Mouse (Mus musculus) erythroblast, embryonic 14.5 days (primary cell): ENCODE data around the gene Plaur.

Experiments
- GATA1 ChIP-seq: IDR thresholded peaks from 2 replicates; pipeline ENCODE4 v1.6.1; 2012; ENCODE audit warnings: low read length, inconsistent platforms, mixed read lengths
- TAL1 ChIP-seq: IDR thresholded peaks from 3 replicates; pipeline ENCODE4 v1.6.1; 2012; ENCODE audit warnings: low read length, inconsistent platforms, mixed read lengths

DNA sequence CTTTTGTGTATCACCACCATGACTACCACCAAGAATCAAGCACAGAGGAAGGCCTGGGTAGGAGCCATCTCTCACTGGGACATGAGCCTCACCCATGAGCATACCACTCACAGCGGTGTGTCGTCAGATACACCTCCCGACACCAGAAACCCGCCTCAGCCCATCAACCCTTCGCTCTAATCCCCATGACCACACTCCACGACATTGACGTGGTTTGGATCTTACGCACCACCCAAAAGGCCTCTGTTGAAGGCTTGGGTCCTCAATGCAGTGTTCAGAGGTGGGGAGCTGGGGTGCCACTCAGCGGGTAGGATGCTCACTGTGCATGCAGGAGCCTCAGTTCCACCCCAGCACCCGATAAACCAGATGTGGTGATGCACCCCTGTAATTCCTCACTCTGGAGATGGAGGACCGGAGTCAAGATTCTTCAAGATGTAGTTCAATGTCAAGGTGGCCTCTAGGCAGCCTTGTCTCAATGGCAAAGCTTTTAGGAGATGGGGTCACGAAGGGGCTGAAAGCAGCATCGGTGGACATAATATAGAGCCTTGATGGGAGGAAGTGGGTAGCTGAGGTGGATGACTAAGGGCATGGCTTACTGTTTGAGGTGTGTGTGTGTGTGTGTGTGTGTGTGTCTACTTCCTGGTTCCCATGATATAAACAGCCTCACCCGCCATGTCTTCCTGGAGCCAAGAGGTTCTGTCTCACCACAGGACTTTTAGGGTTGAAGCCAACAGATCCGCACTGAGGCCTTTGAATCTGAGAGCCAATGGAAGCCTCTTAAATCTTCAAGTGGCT lies 31.5 kb upstream of the Plaur start:
- no peak for TF ChIP-seq GATA1
- no peak for TF ChIP-seq TAL1
